Mouse (Mus musculus) liver, embryonic 11.5 days (tissue): Measurements from ENCODE around the gene Lima1. TPM values are rescaled to one million over a fixed set of nuclear protein-coding genes. Genes with fewer than 3 reads are reported as not detected.
A peak's percentile ranks its signal among the peaks of the same experiment; 100 is the strongest.
"Not testable (repeated sequence)": the region's sequence is repeated elsewhere in the genome, so short reads cannot be mapped to it uniquely, and the experiment has no call there.

Source experiments
- ATAC-seq: fragments of 200-750 bp; cut with Nextera tagmentation; replicated peaks from 2 replicates; pipeline ENCODE4 v1.8.0; 2017; ENCODE audit warnings: moderate number of reproducible peaks, mild to moderate bottlenecking, moderate TSS enrichment, moderate library complexity; ENCODE audit not compliant: low FRiP score
- DNase-seq: peaks from one replicate; pipeline ENCODE4 v3.0.0-alpha.2; 2017; ENCODE audit warnings: low spot score
- H3K27ac ChIP-seq: fragments of 300-500 bp; sonication (generic); 2 replicates; pipeline ENCODE4 v1.5.1; 2014; ENCODE audit warnings: mild to moderate bottlenecking, low read depth, low read length, control low read depth
- H3K27me3 ChIP-seq: fragments of 300-500 bp; sonication (generic); replicated peaks from 2 replicates; pipeline ENCODE4 v1.6.1; 2014; ENCODE audit warnings: low read length, mixed read lengths; ENCODE audit not compliant: control insufficient read depth, insufficient read depth
- H3K36me3 ChIP-seq: fragments of 300-500 bp; sonication (generic); 2 replicates; pipeline ENCODE4 v1.6.1; 2014; ENCODE audit warnings: mild to moderate bottlenecking, low read length, moderate library complexity, mixed read lengths; ENCODE audit not compliant: control insufficient read depth, insufficient read depth
- H3K4me1 ChIP-seq: fragments of 300-500 bp; sonication (generic); replicated peaks from 2 replicates; pipeline ENCODE4 v1.6.1; 2014; ENCODE audit warnings: low read length, mixed read lengths; ENCODE audit not compliant: control insufficient read depth, insufficient read depth
- H3K4me2 ChIP-seq: fragments of 300-500 bp; sonication (generic); 2 replicates; pipeline ENCODE4 v1.6.1; 2014; ENCODE audit warnings: mild to moderate bottlenecking, control low read depth, moderate library complexity
- H3K4me3 ChIP-seq: fragments of 300-500 bp; sonication (generic); 2 replicates; pipeline ENCODE4 v1.5.1; 2014; ENCODE audit warnings: low read depth, low read length, control low read depth
- H3K9ac ChIP-seq: fragments of 300-500 bp; sonication (generic); 2 replicates; pipeline ENCODE4 v1.6.1; 2014; ENCODE audit warnings: low read depth, low read length, control low read depth
- H3K9me3 ChIP-seq: fragments of 300-500 bp; sonication (generic); 2 replicates; pipeline ENCODE4 v1.6.1; 2016; ENCODE audit warnings: low read length, inconsistent platforms, mixed read lengths; ENCODE audit not compliant: control insufficient read depth
- WGBS: fragments of 180-500 bp; shearing (Covaris S2); extraction: QIAGEN DNeasy Blood & Tissue Kit; methylation state at CpG from one replicate; pipeline ENCODE4 v1.1.7; 2014; 5-methylcytosine and 5-hydroxymethylcytosine counted together
- polyA plus RNA-seq: library from polyadenylated mRNA; unstranded; fragments of >200 nt; fragmentation: Nextera tagmentation; extraction: Ambion mirVana; gene quantifications from 2 replicates; pipeline ENCODE4 v1.2.1, GENCODE M21; 2014

Gene Lima1
- polyA plus RNA-seq, result 19.0 and 19.3 TPM in 2 replicates

GRCm38 (mm10) chr15:99875334-99875869 lies at the start of gene Lima1:
TSS of gene Lima1 (minus strand) at chr15:99875456.
- peak; percentile 88 for DNase-seq

GRCm38 (mm10) chr15:99919601-99920158 lies 44.4 kb upstream of the Lima1 start:
- ATAC-seq, result no peak
- Histone ChIP-seq H3K4me3 (no peak overlapping the region), H3K4me1 (no peaks in the 10 kb centered on the region), H3K27ac (no peak overlapping the region), H3K4me2 (no peak overlapping the region), H3K27me3 (no peaks in the 10 kb centered on the region), H3K9me3 (no peaks in the 10 kb centered on the region), H3K36me3 (no peaks in the 10 kb centered on the region), H3K9ac (no peak overlapping the region)
- WGBS, result 77% methylated on average over 15 of the region's 15 CpGs
- no peak for DNase-seq

More at GRCm38 (mm10) chr15:99875334-99875869, at the start of gene Lima1:
- Histone ChIP-seq H3K4me3 (peak within 1 kb of the TSS; percentile 74), H3K9ac (peak within 1 kb of the TSS; percentile 56), H3K4me1 (peaks cover 2% of the 10 kb centered on the region; the same call in 1 of the 2 replicates), H3K9me3 (no peaks in the 10 kb centered on the region), H3K27ac (no peak within 1 kb of the TSS), H3K36me3 (no peaks in the 10 kb centered on the region), H3K4me2 (peak within 1 kb of the TSS; percentile 97), H3K27me3 (peaks cover 5% of the 10 kb centered on the region; the same call in 1 of the 2 replicates)
- WGBS, result under 1% methylated on average over 34 of the region's 38 CpGs
- peak; percentile 90 for ATAC-seq

- H3K9me3 ChIP-seq, result no peaks in the 10 kb centered on the region
- no peak overlapping the region for H3K4me3 ChIP-seq
- no peaks in the 10 kb centered on the region for H3K36me3 ChIP-seq
- H3K4me2 ChIP-seq, result no peak overlapping the region
- DNase-seq (no peak), ATAC-seq (0 out of 2 replicates have a peak, but pooled peaks have one; percentile 45)
- no peak overlapping the region for H3K9ac ChIP-seq
- H3K27me3 ChIP-seq, result no peaks in the 10 kb centered on the region
- peak overlapping the region; percentile 47 for H3K27ac ChIP-seq
- no peaks in the 10 kb centered on the region for H3K4me1 ChIP-seq
- 64% methylated on average over 3 of the region's 3 CpGs for WGBS
Observed at GRCm38 (mm10) chr15:99917264-99917663, 42.0 kb upstream of the Lima1 start.

GRCm38 (mm10) chr15:99914613-99915012 lies 39.4 kb upstream of the Lima1 start:
- no peak overlapping the region for H3K9ac ChIP-seq
- H3K4me1 ChIP-seq, result no peaks in the 10 kb centered on the region
- no peaks in the 10 kb centered on the region for H3K9me3 ChIP-seq
- H3K4me2 ChIP-seq, result no peak overlapping the region
- H3K27ac ChIP-seq, result no peak overlapping the region
- 78% methylated on average over 5 of the region's 5 CpGs for WGBS
- no peak for ATAC-seq
- DNase-seq, result no peak
- no peaks in the 10 kb centered on the region for H3K27me3 ChIP-seq
- no peak overlapping the region for H3K4me3 ChIP-seq
- no peaks in the 10 kb centered on the region for H3K36me3 ChIP-seq

GRCm38 (mm10) chr15:99911785-99912184 lies 36.5 kb upstream of the Lima1 start:
- no peak overlapping the region for H3K4me3 ChIP-seq

GRCm38 (mm10) chr15:99909339-99909996 lies 34.2 kb upstream of the Lima1 start:
- not testable (repeated sequence) for DNase-seq, H3K9ac ChIP-seq, H3K4me1 ChIP-seq, H3K36me3 ChIP-seq, H3K4me3 ChIP-seq, H3K27me3 ChIP-seq, H3K9me3 ChIP-seq, H3K4me2 ChIP-seq, ATAC-seq, H3K27ac ChIP-seq
- WGBS, result 35% methylated on average over 14 of the region's 14 CpGs

More at GRCm38 (mm10) chr15:99911785-99912184, 36.5 kb upstream of the Lima1 start:
- no peaks in the 10 kb centered on the region for H3K27me3 ChIP-seq
- 82% methylated on average over 4 of the region's 4 CpGs for WGBS
- no peak overlapping the region for H3K27ac ChIP-seq
- H3K9me3 ChIP-seq, result no peaks in the 10 kb centered on the region
- H3K4me1 ChIP-seq, result no peaks in the 10 kb centered on the region
- H3K9ac ChIP-seq, result no peak overlapping the region
- DNase-seq, result no peak
- no peak for ATAC-seq
- H3K36me3 ChIP-seq, result no peaks in the 10 kb centered on the region
- H3K4me2 ChIP-seq, result no peak overlapping the region

GRCm38 (mm10) chr15:99907514-99907913 lies 32.3 kb upstream of the Lima1 start:
- WGBS, result 35% methylated on average over 1 of the region's 1 CpGs
- DNase-seq (no peak), ATAC-seq (no peak)
- Histone ChIP-seq H3K36me3 (no peaks in the 10 kb centered on the region), H3K4me1 (no peaks in the 10 kb centered on the region), H3K27me3 (no peaks in the 10 kb centered on the region), H3K9me3 (no peaks in the 10 kb centered on the region), H3K27ac (no peak overlapping the region), H3K9ac (no peak overlapping the region), H3K4me3 (no peak overlapping the region), H3K4me2 (no peak overlapping the region)

- Histone ChIP-seq H3K9ac (no peak overlapping the region), H3K36me3 (no peaks in the 10 kb centered on the region), H3K4me2 (no peak overlapping the region), H3K4me1 (no peaks in the 10 kb centered on the region), H3K9me3 (no peaks in the 10 kb centered on the region), H3K27ac (no peak overlapping the region), H3K4me3 (no peak overlapping the region), H3K27me3 (no peaks in the 10 kb centered on the region)
- no peak for ATAC-seq
- WGBS, result 72% methylated on average over 4 of the region's 4 CpGs
- DNase-seq, result no peak
Observed at GRCm38 (mm10) chr15:99907041-99907440, 31.8 kb upstream of the Lima1 start.
